Mouse (Mus musculus) spleen, postnatal 14 days (tissue): ENCODE data around the gene Shisal2a.
A peak's percentile ranks its signal among the peaks of the same experiment; 100 is the strongest.

Source experiments
- DNase-seq, 2 experiments: peaks; one replicate each; pipeline ENCODE4 v3.0.0; 2021 to 2022; ENCODE audit warnings: low spot score in 2 of 2

The Shisal2a gene

GRCm38 (mm10) chr4:108337817-108338216 lies 45.3 kb downstream of the Shisal2a start:
- DNase-seq, result no peak

- no peak for DNase-seq
These were observed 46.4 kb downstream of the Shisal2a start for GRCm38 (mm10) chr4:108336765-108337164.

- DNase-seq, result no peak
These were observed 47.7 kb downstream of the Shisal2a start for GRCm38 (mm10) chr4:108335413-108335812.

- no peak for DNase-seq
These were observed 51.1 kb downstream of the Shisal2a start for GRCm38 (mm10) chr4:108332041-108332440.

DNA sequence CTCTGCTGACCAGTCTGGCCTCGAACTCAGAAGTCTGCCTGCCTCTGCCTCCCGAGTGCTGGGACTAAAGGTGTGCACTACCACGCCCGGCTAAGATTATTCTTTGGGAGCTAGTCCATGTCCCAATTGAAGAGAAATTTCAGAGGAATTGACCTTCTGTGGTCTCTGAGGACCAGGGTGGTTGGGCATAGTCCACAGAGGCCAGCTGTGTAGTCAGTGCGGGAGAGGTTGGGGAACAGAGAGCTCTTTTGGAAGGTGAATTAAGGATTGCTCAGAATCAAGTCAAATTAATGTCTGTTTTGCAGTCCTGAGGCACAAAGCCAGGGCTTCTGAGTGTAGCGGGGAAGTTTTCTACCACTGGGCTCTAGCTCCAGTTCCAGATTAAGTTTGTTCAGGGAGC lies 53.3 kb downstream of the Shisal2a start:
- no peak for DNase-seq

DNA sequence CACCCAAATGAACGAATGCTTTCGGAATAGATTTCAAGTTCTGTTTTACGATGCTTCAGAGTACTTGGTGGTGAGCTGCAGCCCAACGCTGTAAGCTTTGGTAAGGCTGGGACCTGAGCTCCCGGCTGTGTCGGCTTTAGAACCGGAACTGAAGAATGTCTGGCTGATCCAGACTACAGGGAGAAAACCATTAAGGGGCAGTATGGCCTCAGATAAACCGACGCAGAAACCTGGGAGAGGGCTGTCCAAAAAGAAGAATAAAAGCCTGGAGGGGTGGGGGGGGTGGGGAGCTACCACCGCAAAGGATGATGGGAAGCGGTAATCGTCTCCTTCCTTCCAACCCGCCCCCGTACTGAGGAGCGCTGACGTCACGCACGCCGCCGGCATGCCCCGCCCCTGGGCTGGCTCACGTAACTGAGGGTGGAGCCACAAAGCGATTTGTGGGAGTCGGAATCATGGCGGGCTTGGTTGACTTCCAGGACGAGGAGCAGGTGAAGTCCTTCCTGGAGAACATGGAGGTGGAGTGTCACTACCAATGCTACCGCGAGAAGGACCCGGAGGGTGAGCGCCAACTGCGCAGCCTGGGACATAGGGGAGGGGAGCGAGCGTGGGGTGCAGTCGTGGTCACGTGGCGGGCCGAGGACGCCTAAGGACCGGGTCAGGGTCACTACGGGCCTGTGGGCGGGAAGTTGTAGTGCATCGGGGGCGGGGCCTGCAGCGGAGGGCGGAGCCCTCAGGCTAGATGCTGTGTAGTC lies 55.2 kb downstream of the Shisal2a start, which contains the start of gene Coa7:
Coa7 (plus strand) TSS at position 411 of the 755 bp plus-strand sequence.
- peak; percentile 91 to 95 for DNase-seq

DNA sequence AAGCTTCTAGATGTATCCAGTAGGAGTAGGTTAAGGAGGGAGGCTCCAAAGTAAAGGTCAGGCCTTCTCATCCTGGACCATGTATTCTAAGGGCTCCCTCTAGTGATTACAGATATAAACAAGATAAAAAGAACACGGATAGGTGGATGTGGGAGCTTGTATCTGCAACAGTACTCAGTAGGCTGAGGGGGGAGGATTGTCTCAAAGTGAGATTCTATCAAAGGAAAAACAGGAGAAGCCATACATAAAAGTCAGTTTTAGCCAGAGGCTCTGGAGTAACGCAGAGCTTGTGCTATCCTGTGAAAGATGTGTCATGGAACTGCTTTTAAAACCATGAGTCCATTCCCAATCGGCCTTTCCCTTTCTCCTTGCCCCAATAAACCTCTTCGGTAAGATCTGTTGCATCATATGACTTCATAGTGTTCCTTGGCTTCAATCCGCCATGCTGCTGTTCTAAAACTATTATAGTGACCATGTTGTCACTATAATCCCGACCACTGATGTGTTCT lies 56.0 kb downstream of the Shisal2a start:
- DNase-seq, result no peak

DNA sequence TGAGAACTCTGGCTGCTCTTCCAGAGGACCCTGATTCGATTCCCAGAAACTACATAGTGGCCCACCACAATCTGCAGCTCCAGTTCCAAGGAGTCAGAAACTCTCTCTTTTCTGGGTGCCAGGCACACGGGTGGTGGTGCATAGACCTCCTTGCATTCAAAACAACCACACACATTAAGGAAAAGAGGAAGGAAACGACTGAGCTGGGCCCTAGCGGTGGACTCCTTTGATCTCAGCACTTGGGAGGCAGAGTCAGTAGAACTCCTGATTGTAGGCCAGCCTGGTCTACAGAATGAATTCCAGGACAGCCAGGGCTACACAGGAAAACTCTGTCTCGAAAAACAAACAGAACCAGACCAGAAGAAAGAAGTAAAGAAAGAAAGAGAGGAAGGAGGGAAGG lies 59.6 kb downstream of the Shisal2a start:
- no peak for DNase-seq

DNA sequence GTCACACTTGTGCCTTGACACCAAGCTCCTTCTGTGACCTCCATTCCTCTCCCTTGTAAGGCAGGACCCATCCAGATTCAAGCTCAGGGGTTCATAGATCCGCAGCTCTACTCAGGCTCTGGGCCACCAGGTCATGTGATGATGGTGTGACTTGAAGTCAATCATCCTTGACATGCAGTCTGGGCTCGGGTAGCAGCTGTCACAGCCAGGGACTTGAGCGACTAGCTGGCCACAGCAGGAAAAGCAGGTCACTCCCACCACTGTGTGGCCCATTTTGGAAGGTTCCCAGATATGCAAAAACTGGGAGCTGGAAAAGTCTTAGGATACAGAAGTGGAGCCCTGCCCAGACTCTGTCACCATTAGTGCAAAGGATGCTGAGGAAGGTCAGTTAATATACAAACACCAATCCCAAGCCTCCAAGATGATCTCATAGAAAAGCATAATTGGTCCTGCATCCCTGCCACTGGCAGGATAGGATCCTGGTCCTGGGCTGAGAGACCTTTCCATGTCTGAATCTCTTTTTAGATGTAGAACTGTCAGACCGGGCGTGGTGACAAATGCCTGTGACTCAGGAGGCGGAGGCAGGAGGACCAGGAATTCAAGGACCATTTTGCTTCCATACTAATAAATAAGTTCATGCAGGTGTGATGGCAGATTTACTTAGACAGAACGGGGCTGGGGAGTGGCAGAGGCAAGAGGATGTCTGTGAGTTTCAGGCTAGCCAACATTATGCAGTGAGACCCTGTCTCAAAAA lies 62.3 kb downstream of the Shisal2a start:
- no peak for DNase-seq

GRCm38 (mm10) chr4:108319747-108320146 lies 63.4 kb downstream of the Shisal2a start:
- no peak for DNase-seq

DNA sequence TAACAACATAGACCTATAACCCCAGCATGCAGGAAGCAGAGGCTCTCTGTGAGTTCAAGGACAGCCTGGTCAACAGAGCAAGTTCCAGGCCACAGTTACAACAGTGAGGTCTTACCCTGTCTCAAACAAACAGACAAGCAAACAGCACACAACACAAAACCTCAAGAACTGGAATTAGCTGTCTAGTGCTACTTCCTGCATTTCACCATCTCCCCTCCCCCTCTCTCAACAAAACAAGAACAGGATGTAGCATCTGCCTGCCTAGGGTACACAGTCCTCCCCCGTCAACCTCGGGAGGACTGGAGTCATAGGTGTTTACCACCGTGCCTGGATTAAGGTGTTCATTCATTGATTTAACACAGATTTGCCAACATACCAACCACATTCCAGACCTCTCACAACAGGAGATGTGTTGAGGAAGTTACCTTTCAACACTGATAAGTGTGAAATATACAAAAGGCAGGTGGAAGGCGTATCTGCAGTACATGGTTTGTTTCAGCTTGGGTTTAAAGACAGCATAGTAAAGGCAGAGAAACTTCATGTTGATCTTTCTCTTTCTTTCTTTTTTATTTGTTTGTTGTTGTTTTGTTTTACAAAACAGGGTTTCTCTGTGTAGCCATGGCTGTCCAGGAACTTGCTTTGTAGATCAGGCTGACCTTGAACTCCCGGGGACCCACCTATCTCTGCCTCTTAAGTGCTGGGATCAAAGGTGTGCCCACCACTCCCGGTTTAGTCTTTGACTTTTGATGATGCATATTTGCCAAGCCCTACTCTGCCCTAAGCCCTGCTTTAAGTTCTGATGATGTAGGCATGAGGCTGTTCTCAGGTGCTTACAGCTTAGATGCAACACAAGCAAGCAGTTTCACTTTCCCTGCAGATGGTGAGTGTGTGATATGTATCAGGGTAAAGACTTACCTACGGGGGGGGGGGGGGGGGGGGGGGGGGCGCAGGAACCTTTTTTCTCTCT lies 64.2 kb downstream of the Shisal2a start:
- DNase-seq, result no peak
